Mouse (Mus musculus) CH12.LX (cell line): ENCODE data around the gene Gp9.

Experiments
- CTCF ChIP-seq, 2 experiments: IDR thresholded peaks in 1 of 2; conservative IDR thresholded peaks in 1 of 2; 2 replicates each; pipeline ENCODE4 v1.5.1; 2011 to 2012; ENCODE audit warnings: low read depth in 2 of 2, low read length in 2 of 2, improper control_type of control experiment in 1 of 2, inconsistent platforms in 1 of 2, mild to moderate bottlenecking in 1 of 2, moderate library complexity in 1 of 2
- E2F4 ChIP-seq: IDR thresholded peaks from 2 replicates; pipeline ENCODE4 v1.6.1; 2011; ENCODE audit warnings: low read depth, low read length, improper control_type of control experiment; ENCODE audit not compliant: insufficient replicate concordance
- ETS1 ChIP-seq: conservative IDR thresholded peaks from 2 replicates; pipeline ENCODE4 v1.6.1; 2012; ENCODE audit warnings: low read depth, mild to moderate bottlenecking, inconsistent platforms, low read length, improper control_type of control experiment, moderate library complexity
- MAFK ChIP-seq: IDR thresholded peaks from 2 replicates; pipeline ENCODE4 v1.6.1; 2011; ENCODE audit warnings: low read length, improper control_type of control experiment; ENCODE audit not compliant: insufficient replicate concordance
- MAX ChIP-seq: IDR thresholded peaks from 2 replicates; pipeline ENCODE4 v1.6.1; 2011; ENCODE audit warnings: low read length, improper control_type of control experiment
- MEF2A ChIP-seq: IDR thresholded peaks from 2 replicates; pipeline ENCODE4 v1.6.1; 2014; ENCODE audit warnings: low read depth, mild to moderate bottlenecking, inconsistent platforms, low read length, improper control_type of control experiment, borderline replicate concordance
- NRF1 ChIP-seq: IDR thresholded peaks from 2 replicates; pipeline ENCODE4 v1.6.1; 2014; ENCODE audit warnings: low read depth, mild to moderate bottlenecking, inconsistent platforms, low read length, improper control_type of control experiment, moderate library complexity
- POLR2A ChIP-seq: IDR thresholded peaks from 2 replicates; pipeline ENCODE4 v1.6.1; 2011; ENCODE audit warnings: low read depth, mild to moderate bottlenecking, improper control_type of control experiment, low read length
- SIN3A ChIP-seq: IDR thresholded peaks from 2 replicates; pipeline ENCODE4 v1.6.1; 2012; ENCODE audit warnings: low read length, improper control_type of control experiment, inconsistent platforms
- TCF12 ChIP-seq: IDR thresholded peaks from 2 replicates; pipeline ENCODE4 v1.6.1; 2014; ENCODE audit warnings: low read depth, mild to moderate bottlenecking, inconsistent platforms, low read length, improper control_type of control experiment
- ZC3H11A ChIP-seq: IDR thresholded peaks from 2 replicates; pipeline ENCODE4 v1.6.1; 2012; ENCODE audit warnings: low read depth, mild to moderate bottlenecking, inconsistent platforms, low read length, improper control_type of control experiment
- ZKSCAN1 ChIP-seq: IDR thresholded peaks from 2 replicates; pipeline ENCODE4 v1.6.1; 2012; ENCODE audit warnings: low read depth, inconsistent platforms, low read length, improper control_type of control experiment, borderline replicate concordance
- ZMIZ1 ChIP-seq: IDR thresholded peaks from 2 replicates; pipeline ENCODE4 v1.6.1; 2012; ENCODE audit warnings: low read depth, mild to moderate bottlenecking, inconsistent platforms, low read length, improper control_type of control experiment

- no peak for TF ChIP-seq POLR2A
- TF ChIP-seq ETS1: no peak
- TF ChIP-seq NRF1: no peak
- no peak for TF ChIP-seq CTCF (conservative IDR thresholded peaks at IDR 0.05 in 1 of 2, IDR thresholded peaks at IDR 0.05 in 1 of 2; ENCODE audit: low read depth in 2 of 2, low read length in 2 of 2)
- no peak for TF ChIP-seq TCF12
- no peak for TF ChIP-seq E2F4
- TF ChIP-seq SIN3A: no peak
- no peak for TF ChIP-seq ZC3H11A
- TF ChIP-seq ZMIZ1: no peak
- TF ChIP-seq MAX: no peak
- TF ChIP-seq ZKSCAN1: no peak
- no peak for TF ChIP-seq MEF2A
- TF ChIP-seq MAFK: no peak
These were observed 32.6 kb upstream of the Gp9 start for GRCm38 (mm10) chr6:87745301-87745700.
